Mouse (Mus musculus) urinary bladder, postnatal 4 days (tissue): Measurements from ENCODE around the gene Hps4.
"Not testable (repeated sequence)": the region's sequence is repeated elsewhere in the genome, so short reads cannot be mapped to it uniquely, and the experiment has no call there.

Source experiments
- DNase-seq, 2 experiments: peaks; one replicate each; pipeline ENCODE4 v3.0.0; 2021 to 2022; ENCODE audit warnings: low spot score in 2 of 2

Hps4 gene

GRCm38 (mm10) chr5:112399284-112399683 lies 56.4 kb downstream of the Hps4 start:
- DNase-seq = no peak

- DNase-seq = no peak
Measured at GRCm38 (mm10) chr5:112402437-112402836, 59.6 kb downstream of the Hps4 start.

GRCm38 (mm10) chr5:112406017-112406416 lies 63.1 kb downstream of the Hps4 start:
- DNase-seq = no peak

- DNase-seq = no peak
Measured at GRCm38 (mm10) chr5:112409274-112409673, 66.4 kb downstream of the Hps4 start.

- no peak for DNase-seq
Measured at GRCm38 (mm10) chr5:112411072-112411471, 68.2 kb downstream of the Hps4 start.

GRCm38 (mm10) chr5:112411514-112412335 lies 68.8 kb downstream of the Hps4 start:
- DNase-seq = no peak

- not testable (repeated sequence) for DNase-seq
Measured at GRCm38 (mm10) chr5:112412781-112413180, 69.9 kb downstream of the Hps4 start.

GRCm38 (mm10) chr5:112416673-112417072 lies 73.8 kb downstream of the Hps4 start:
- no peak for DNase-seq

- no peak for DNase-seq
Measured at GRCm38 (mm10) chr5:112418023-112418422, 75.1 kb downstream of the Hps4 start.

- no peak for DNase-seq
Measured at GRCm38 (mm10) chr5:112419535-112419934, 76.7 kb downstream of the Hps4 start.

GRCm38 (mm10) chr5:112426635-112427034 lies 83.8 kb downstream of the Hps4 start:
- DNase-seq = no peak

- peak; percentile 43 to 82 for DNase-seq
Measured at GRCm38 (mm10) chr5:112427283-112427682, 84.4 kb downstream of the Hps4 start.
